Mouse (Mus musculus) adrenal gland, adult 10 weeks (tissue): ENCODE measurements around the gene Fam161b. TPM values are rescaled to one million over a fixed set of nuclear protein-coding genes. Genes with fewer than 3 reads are reported as not detected.

Experiments
- polyA plus RNA-seq: library from polyadenylated mRNA; stranded (reverse); fragments of 350-450 nt; fragmentation: Illumina TruSeq; extraction: RNeasy Lipid Tissue Mini Kit (QIAGEN cat#74804); gene quantifications from one replicate; pipeline ENCODE4 v1.2.3, GENCODE M21; 2014; ENCODE audit warnings: low read depth, low replicate concordance

Fam161b gene
- polyA plus RNA-seq = 3.4 TPM

DNA sequence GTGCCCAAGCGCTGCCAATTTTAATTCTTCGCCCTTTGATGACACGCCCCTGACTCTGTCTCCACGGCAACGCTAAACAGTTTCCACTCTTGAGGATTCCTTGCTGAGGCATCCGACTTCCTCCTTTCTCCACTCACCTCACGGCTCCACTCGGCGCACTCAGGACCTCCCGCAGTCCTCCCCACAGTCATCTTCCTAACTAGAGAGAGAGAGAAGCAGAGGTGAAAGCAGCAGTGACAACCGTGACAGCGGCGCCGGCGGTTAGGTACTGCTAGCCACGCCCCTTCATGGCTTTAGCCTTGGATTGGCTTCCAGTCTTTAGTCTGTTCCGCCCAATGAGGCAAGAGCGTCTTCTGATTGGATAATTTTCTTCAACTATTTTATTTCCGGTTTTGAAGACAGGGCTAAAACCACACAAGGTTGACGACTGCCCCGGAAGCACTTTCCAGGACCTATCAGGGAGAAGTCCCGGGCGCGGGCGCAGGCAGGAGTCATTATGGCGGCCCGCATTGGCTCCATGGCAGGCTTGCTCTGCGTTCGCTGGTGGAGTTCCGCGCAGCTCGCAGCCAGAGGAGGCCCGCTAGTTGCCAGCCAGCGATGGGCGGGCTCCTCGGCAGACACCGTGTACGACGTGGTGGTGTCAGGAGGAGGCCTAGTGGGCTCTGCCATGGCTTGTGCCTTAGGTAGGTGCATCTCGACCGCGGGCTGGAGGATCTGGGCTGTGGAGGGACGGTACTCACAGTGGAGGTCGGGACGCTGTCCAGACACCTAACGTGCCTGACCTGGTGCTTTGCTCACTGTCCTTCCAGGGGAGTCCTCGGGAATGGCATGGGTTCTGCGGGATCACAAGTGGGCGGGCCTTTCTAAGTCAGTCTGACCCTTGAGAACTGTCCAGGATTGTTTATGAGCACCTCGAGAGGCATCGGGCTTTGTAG lies at the start of gene Fam161b, which contains the start of gene Coq6:
Fam161b (minus strand) TSS at position 279 of the 935 bp plus-strand sequence.
Coq6 (plus strand) TSS at position 103 of the 935 bp plus-strand sequence.

DNA sequence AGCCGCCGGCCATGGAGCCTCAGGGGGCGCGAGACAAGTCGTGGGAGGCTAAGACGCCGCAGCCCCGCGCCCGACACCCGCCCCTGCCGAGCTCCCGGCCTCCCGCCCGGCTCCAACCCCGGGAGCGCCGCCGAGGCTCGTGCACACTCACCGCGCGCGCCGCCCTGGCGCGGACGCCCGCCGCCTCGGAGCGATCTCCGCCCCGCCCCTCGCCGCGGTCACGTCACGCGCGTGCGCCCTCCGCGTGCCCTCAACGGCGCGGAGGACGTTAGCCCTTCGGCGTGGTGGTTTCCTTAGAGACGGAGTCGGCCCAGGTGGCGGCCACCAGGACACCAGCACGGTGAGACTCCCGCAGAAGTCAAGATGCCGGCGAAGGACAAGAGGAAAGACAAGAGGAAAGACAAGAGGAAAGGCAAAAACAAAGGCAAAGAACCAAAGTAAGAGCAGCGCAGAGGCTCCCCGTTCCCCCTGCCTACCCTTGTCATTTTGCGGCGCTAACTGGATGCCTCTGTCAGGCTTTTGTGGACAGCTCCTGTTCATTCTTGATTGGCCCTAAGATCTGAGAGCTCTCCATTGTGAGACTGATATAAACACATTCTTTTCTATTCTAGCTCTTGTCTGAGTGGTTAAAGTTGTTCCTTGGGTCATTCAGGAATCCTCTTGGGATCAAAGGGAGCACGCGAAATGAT lies 47.3 kb upstream of the Fam161b start, which contains the start of the genes Entpd5 and Bbof1:
Entpd5 (minus strand) TSS at position 211 of the 689 bp plus-strand sequence.
Bbof1 (plus strand) TSS at position 253 of the 689 bp plus-strand sequence.

DNA sequence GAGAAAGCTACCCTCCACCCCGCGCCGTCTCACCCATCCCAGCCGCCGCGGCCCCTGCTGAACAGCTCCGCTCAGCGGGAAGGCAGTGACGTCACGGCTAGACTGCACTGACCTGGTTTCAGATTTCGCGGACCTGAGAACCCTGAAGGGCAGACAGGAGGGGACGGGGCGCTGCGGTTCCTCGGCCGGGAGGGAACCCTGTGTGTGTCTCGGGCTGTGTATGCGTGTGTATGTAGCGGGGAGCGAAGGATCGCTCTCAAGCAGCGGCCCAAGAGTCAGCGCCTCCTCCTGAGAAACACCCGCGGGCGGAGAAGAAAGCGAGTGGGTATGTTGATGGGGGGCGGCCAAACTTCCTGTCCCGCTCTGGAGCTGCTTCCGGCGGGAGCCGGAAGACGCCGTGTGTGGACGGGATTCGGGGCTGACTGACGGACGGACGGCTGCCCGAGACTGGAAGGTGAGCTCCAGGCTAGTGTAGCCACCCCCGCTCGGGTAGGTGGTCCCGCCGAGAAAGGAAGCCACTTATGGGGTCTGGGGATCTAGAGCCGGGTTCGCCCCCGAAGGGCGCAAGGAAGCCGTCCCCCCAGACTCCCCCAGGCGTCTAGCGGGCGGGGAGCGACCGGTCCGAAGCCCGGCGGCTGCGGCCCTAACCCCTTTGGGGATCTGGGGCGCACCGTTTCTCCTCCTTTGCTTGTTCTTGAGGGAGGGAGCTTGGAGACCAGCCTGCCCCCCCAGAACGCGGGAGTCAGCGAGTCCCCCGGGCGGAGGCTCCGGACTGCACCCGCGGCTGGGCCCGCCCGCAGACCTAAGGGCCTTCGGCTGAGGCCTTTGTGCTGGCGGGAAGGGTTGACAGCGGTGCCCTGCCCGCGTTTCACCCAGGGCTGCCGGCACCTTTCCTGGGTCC lies 44.7 kb downstream of the Fam161b start, which contains the start of gene Zfp410:
Zfp410 (plus strand) TSS at position 132 of the 901 bp plus-strand sequence.

Other genes starting within 250 kb of the Fam161b start
- 34.3 TPM for gene Dnal1, start 247.5 kb downstream of the Fam161b start, polyA plus RNA-seq
- gene Pnma1, start 213.3 kb downstream of the Fam161b start, polyA plus RNA-seq = not detected
- gene Elmsan1, start 143.0 kb downstream of the Fam161b start, polyA plus RNA-seq = 10.8 TPM
- 111 TPM for gene Ptgr2, start 76.6 kb downstream of the Fam161b start, polyA plus RNA-seq
- 33.8 TPM for gene Zfp410, start 45.0 kb downstream of the Fam161b start, polyA plus RNA-seq
- gene Coq6, start 176 bp downstream of the Fam161b start, polyA plus RNA-seq = 3.1 TPM
- 209 TPM for gene Entpd5, start 47.2 kb upstream of the Fam161b start, polyA plus RNA-seq
- gene Bbof1, start 47.2 kb upstream of the Fam161b start, polyA plus RNA-seq = 8.4 TPM
- gene Rnf113a2, start 55.4 kb upstream of the Fam161b start, polyA plus RNA-seq = 12.8 TPM
- 494 TPM for gene Aldh6a1, start 89.2 kb upstream of the Fam161b start, polyA plus RNA-seq
- gene Lin52, start 89.6 kb upstream of the Fam161b start, polyA plus RNA-seq = 45.4 TPM
- not detected for gene Vsx2, start 207.9 kb upstream of the Fam161b start, polyA plus RNA-seq